Mouse (Mus musculus) ovary, adult 10 weeks (tissue): ENCODE results near the gene Ccr2. TPM values are rescaled to one million over a fixed set of nuclear protein-coding genes. Genes with fewer than 3 reads are reported as not detected.

Experiments
- polyA plus RNA-seq: library from polyadenylated mRNA; stranded (reverse); fragments of 350-450 nt; fragmentation: Illumina TruSeq; extraction: RNeasy Lipid Tissue Mini Kit (QIAGEN cat#74804); gene quantifications from one replicate; pipeline ENCODE4 v1.2.3, GENCODE M21; 2014

Ccr2 gene
- 32.0 TPM for polyA plus RNA-seq

GRCm38 (mm10) chr9:124101723-124102122, at the start of gene Ccr2:
Gene Ccr2 (plus strand): TSS chr9:124101950.

GRCm38 (mm10) chr9:124121387-124122184, 19.8 kb downstream of the Ccr2 start, which contains the start of gene Ccr5:
Gene Ccr5 (plus strand): TSS chr9:124121543.

Other genes with a start within 250 kb of the Ccr2 start
- 0.80 TPM for gene Xcr1, start 239.9 kb upstream of the Ccr2 start, polyA plus RNA-seq
- gene Ccr1, start 133.3 kb upstream of the Ccr2 start, polyA plus RNA-seq = 3.1 TPM
- gene Ccr1l1, start 123.5 kb upstream of the Ccr2 start, polyA plus RNA-seq = not detected
- 0.43 TPM for gene Ccr3, start 80.0 kb upstream of the Ccr2 start, polyA plus RNA-seq
- 5.7 TPM for gene Ccr5, start 19.6 kb downstream of the Ccr2 start, polyA plus RNA-seq
- gene 2010315B03Rik, start 210.7 kb downstream of the Ccr2 start, polyA plus RNA-seq = 54.1 TPM